Mouse (Mus musculus) thymus, adult 2 months (tissue): ENCODE data around the gene Gm10190.

Experiments used
- CTCF ChIP-seq: fragments of 200-500 bp; IDR thresholded peaks from 2 replicates; pipeline ENCODE4 v1.5.1; 2012; ENCODE audit warnings: mild to moderate bottlenecking, control low read depth, low read length, moderate library complexity, borderline replicate concordance; ENCODE audit not compliant: control insufficient read depth, poor library complexity, insufficient read depth; ENCODE audit errors: extremely low read depth
- POLR2A ChIP-seq: fragments of 200-500 bp; IDR thresholded peaks from 2 replicates; pipeline ENCODE4 v1.6.1; 2012; ENCODE audit warnings: mild to moderate bottlenecking, low read length, control low read depth, moderate library complexity; ENCODE audit not compliant: control insufficient read depth, poor library complexity, insufficient read depth; ENCODE audit errors: extremely low read depth

DNA sequence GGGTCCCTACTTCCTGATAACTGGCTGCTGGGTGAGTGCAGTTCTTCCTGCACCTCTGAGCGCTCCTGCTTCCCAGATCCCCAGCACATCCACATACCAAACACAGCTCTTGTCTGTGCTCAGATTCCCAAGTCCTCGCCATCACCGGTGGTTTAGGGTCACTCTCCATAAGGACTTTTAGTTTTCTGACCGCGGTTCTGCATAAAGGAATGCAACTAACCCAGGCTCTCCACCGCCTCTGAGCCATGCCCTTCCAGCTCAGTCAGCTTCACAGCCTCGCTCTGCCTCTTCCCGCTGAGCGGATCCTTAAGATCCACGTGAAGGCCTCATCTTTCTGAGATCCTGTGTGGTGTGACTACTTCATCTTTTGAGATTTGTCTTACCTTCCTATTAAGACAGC lies 16.7 kb upstream of the Gm10190 start:
- TF ChIP-seq POLR2A (no peak), CTCF (no peak)
